Mouse (Mus musculus) cerebellum, postnatal 14 days (tissue): ENCODE results near the gene Mmp7.

Experiments
- DNase-seq, 2 experiments: peaks; one replicate each; pipeline ENCODE4 v3.0.0; 2021; ENCODE audit warnings: mixed read lengths in 2 of 2

Gene Mmp7

DNA sequence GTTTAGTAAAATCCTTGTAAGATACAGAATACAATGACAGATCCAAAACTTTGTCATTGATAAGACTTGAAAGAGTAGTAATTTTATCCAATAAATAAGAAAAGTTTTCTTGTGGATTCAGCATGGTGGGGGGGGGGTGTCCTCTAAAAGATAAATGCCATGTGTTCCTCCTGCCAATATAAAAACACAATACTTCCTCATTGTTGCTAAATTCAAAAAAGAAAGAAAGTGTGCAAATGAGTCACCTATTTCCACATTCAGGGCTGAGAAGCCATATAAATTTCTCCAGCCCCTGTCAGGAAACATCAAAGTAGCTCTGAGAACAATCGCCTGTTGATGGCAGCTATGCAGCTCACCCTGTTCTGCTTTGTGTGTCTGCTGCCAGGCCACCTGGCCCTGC, at the start of gene Mmp7:
TSS of gene Mmp7 (plus strand) at position 301 of the 400 bp plus-strand sequence.
- no peak for DNase-seq

DNA sequence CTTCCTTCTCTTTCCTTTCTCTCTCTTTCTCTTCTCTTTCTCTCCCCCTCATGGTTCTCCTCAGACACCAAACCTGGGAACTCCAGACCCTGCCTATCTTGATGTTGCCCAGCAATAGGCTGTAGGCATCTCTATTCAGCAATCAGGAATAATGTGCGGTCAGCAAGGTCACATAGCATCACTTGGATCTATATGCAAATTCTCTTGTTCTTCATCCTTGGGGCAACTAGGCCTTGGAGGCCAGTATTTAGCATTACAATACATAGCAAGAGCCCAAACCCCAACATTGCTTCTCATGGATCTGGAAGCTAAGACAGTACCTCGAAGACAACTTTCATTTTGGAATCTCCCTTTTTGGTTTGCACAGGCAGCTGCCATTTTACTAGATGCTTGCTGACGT, 44.0 kb upstream of the Mmp7 start:
- DNase-seq: no peak

DNA sequence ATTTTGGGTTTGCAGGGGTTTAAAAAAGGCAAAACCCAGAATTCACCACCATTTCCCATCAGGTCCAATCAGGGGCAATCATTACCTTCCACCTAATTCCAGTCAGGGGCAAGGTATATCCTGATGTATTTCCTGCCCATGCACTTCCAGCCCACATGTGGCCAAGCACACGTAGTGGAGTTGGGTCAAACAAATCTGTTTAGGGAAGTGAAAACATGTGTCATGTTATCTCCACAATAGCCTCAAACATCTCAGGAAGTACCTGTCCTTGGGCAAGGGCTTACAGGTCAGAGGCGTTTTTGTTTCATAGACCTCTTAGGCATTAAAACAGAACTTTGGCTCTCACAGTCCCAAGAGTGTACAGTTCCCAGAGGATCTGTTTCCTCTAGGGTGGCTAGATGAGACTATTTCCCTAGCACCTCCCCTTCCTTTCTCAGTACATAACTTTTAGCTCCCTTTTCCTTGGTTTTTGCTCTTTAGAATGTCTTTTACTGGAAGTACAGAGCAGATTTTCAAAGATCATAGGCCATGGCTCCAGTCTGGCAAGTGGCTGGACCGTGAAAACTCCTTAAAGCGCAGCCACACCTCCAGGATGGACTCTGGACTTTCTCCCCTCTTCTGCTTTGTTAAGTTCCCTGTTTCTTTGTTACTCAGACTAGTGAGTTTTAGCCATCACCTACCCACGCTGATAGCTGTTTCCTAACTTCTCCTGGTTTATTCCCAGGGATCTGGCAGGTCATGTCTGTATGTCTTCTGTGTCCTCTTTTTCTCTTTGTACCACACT, 41.3 kb upstream of the Mmp7 start:
- DNase-seq: no peak

GRCm38 (mm10) chr9:7652351-7653085, 39.4 kb upstream of the Mmp7 start:
- no peak for DNase-seq

GRCm38 (mm10) chr9:7657946-7658345, 33.9 kb upstream of the Mmp7 start:
- no peak for DNase-seq

GRCm38 (mm10) chr9:7659469-7660020, 32.3 kb upstream of the Mmp7 start:
- no peak for DNase-seq

DNA sequence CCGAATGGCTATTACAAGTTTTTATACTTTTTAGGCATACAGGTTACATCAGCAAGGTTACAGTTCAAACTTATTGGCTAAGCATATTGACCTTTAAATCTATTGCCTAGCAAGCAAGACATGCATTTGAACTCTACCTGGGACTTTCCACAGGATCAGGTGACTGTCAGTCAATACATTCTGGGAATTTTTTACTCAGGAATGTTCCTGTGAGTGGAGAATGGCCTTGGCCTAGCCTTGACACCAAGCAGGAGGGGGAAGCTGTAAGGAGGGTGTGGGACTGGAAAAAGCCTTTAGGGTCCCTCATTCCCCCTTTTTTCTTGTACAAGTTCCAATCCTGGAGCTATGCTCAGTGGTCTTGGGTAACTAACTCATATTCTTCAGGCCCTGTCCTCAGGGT, 30.5 kb upstream of the Mmp7 start:
- no peak for DNase-seq

DNA sequence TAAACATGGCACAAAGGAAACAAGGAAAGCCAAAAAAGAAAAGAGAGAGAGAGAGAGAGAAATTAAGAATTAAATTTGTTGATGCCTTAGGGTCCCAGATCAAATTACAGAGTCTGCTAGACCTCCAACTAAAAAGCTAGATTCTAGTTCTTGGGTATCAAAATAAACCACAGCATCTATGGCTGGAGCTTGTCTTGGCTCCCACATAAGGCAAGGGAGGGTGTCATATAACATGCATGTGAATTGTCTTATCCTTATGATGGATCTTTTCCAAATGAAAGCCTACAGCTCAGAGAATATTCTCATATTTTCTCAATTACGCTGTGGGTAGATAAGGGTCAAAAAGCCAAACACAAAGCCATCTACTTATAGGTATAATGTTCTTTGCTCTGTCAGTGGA, 22.2 kb upstream of the Mmp7 start:
- DNase-seq: no peak

DNA sequence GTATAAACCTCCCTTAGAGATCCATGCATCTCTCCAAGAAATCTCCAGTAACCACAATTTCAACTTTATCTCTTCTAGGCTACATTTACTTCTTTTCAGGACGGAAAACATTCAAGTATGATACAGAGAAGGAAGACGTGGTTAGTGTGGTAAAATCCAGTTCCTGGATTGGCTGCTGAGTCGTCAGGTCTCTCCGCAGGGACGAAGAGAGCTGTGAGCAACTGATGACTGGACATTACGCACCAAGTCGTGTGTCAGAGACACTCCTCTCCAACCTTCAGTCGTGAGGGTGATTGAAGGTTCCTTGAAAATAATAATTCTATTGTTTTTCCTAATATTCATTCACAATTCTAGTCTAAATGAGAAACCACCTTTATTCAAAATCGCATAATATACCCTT, 18.9 kb upstream of the Mmp7 start:
- DNase-seq: no peak

- DNase-seq: no peak
These were observed 13.6 kb upstream of the Mmp7 start for GRCm38 (mm10) chr9:7678154-7678837.

DNA sequence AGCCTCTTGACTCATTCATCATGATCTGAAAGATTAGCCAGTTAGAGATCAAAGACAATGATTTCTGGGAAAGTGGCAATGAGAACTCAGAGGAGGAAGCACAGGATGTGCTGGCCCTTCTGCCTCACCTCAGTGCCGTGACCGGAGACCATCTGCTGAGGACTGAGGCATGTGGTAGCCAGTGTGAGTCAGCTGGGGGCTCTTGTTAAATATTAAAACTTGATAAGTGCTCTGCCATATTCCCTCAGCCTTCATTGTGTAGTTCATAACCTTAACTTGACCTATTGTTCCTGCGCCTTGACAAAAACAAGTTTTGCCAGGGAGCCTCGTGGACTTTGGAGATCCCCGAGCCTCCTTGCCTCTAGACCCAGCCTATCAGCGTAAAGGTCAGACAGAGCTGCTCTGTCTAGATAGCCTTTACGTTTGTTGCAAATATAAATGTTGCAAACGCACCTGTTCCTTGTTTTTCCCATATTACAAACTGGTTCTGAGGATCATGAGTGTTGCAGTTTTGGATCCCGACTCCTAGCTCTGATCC, 9.7 kb upstream of the Mmp7 start:
- no peak for DNase-seq

DNA sequence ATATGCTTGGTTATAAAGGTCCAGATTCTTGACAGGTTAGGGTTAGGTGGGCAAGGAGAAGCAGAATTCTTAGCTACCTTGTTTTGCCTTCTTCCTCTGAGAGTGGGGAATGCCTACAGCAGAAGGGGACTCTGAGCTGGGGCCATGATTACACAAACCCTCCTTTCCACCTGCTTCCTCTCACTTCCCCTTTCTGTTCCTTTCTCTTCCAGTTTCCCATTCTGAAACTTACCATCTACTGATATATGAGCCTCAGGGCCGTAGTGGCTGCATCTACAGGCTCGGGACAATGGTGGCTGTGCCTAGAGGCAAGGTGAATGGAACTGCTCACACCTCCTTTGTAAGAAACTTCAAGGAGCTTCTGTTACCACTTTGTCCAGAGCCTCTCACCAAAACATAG, 5.9 kb upstream of the Mmp7 start:
- no peak for DNase-seq

- DNase-seq: peak; percentile 6 to 8
These were observed 2.1 kb upstream of the Mmp7 start for GRCm38 (mm10) chr9:7689799-7690198.

GRCm38 (mm10) chr9:7693961-7694360, 2.1 kb downstream of the Mmp7 start:
- no peak for DNase-seq

- no peak for DNase-seq
These were observed 3.8 kb downstream of the Mmp7 start for GRCm38 (mm10) chr9:7695646-7696045.

- no peak for DNase-seq
These were observed 16.8 kb downstream of the Mmp7 start for GRCm38 (mm10) chr9:7708698-7709097.

DNA sequence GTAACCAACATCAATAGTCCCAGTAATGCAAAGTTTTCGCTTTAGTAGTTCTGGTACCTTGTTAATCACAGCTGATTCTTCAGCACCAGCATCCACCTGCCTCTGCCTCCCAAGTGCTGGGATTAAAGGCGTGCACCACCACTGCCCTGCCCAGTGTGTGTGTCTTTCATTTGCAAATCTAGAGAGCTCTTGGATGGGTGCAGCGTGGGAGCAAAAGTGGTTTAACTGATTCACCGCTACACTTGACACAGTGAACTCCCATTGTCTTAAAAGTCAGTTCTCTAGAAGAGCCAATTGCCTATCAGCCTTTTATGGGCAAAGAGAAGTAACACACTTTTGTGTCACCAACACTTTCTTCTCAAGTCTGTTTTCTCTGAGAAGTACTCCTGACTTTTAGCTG, 19.3 kb downstream of the Mmp7 start:
- DNase-seq: no peak

- peak; percentile 56 to 64 for DNase-seq
These were observed 22.4 kb downstream of the Mmp7 start for GRCm38 (mm10) chr9:7714062-7714907.

- no peak for DNase-seq
These were observed 23.0 kb downstream of the Mmp7 start for GRCm38 (mm10) chr9:7714908-7715175.

DNA sequence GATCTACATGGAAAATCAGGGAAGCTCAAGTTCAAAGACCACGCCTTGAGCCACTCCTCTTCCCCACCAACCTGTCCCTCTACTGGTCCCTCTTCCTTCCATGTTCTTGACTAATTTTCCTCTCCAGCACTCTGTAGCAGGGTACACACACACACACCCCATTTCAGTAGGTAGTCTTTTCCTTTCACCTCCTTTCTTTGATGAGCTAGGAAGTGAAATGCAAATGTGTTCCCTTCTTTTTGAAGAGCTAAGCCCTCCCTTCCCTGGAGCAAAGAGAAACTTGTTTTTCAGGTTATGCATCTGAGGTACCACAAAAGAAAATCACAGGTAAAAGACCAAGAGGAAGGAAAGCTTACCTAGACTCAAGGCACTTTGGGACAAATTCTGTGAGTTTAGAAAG, 29.7 kb downstream of the Mmp7 start:
- DNase-seq: no peak

DNA sequence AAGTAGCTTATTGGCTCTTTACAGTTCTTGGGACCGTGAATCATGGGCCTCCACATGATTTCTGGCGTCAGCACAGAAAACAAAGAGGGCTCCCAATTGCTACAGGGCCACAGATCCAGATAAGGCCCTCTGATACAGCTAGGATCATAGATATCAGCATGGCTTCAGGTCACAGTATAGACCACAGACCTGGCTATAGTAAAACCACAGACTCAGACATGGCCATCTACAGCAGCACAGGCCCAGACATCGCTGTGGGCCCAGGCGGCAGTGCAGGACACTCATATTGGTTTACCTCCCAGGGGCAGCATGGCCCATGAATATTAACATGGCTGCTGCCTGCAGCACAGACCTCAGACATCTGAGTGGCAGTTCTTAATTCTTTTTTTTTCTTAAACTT, 37.1 kb downstream of the Mmp7 start:
- DNase-seq: no peak

GRCm38 (mm10) chr9:7742696-7743095, 50.8 kb downstream of the Mmp7 start:
- DNase-seq: no peak

DNA sequence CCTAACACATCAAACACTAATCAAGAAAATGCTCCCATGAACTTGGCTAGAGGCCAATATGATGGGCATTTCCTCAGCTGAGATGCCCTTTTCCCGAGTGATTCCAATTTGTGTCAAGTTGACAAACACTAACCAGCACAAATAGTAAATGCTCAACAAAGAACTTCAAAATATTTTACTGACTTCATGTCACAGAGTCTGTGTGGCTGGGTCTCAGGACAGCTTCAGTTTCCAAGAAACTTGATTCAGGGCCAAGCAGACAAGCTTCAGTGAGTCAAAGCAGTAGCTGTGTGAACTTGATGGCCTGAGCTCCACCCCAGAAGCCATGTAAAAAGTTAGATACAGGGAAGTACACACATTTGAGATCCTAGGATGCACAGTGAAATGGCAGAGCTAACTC, 52.3 kb downstream of the Mmp7 start:
- DNase-seq: no peak
